Mouse (Mus musculus): ENCODE measurements at regions not wholly inside any gene's neighbourhood (a gene's known extent, or its start where the extent isn't known, plus 50 kb on each side); places are given as distances from the start of the nearest gene placed in this dataset.
"Not testable (repeated sequence)": the region's sequence is repeated elsewhere in the genome, so short reads cannot be mapped to it uniquely, and the experiment has no call there.

GRCm38 (mm10) chr14:71609698-71610301 is 881.8 kb downstream of the Gm9195 start:
- no peak for DNase-seq

GRCm38 (mm10) chr14:71603710-71604109 is 887.9 kb downstream of the Gm9195 start:
- no peak for DNase-seq

- DNase-seq: no peak
Measured at GRCm38 (mm10) chr14:71597859-71598258, 893.8 kb downstream of the Gm9195 start.

GRCm38 (mm10) chr14:71588694-71589240 is 902.9 kb downstream of the Gm9195 start:
- DNase-seq: no peak

- DNase-seq: no peak
Measured at GRCm38 (mm10) chr14:71588006-71588405, 903.6 kb downstream of the Gm9195 start.

GRCm38 (mm10) chr14:71564816-71565215 is 926.8 kb downstream of the Gm9195 start:
- DNase-seq: no peak

- no peak for DNase-seq
Measured at GRCm38 (mm10) chr14:71561906-71562305, 929.7 kb downstream of the Gm9195 start.

- not testable (repeated sequence) for DNase-seq
Measured at GRCm38 (mm10) chr14:71554324-71554723, 937.3 kb downstream of the Gm9195 start.

GRCm38 (mm10) chr14:71543580-71543979 is 943.9 kb upstream of the Fam160b2 start:
- DNase-seq: no peak

- DNase-seq: no peak
Measured at GRCm38 (mm10) chr14:71532074-71532659, 932.5 kb upstream of the Fam160b2 start.

- DNase-seq: no peak
Measured at GRCm38 (mm10) chr14:71531298-71531697, 931.7 kb upstream of the Fam160b2 start.

GRCm38 (mm10) chr14:71530421-71530820 is 930.8 kb upstream of the Fam160b2 start:
- no peak for DNase-seq

GRCm38 (mm10) chr14:71518541-71518940 is 918.9 kb upstream of the Fam160b2 start:
- DNase-seq: no peak

- no peak for DNase-seq
Measured at GRCm38 (mm10) chr14:71500851-71501250, 901.2 kb upstream of the Fam160b2 start.

- DNase-seq: no peak
Measured at GRCm38 (mm10) chr14:71491201-71491600, 891.6 kb upstream of the Fam160b2 start.

GRCm38 (mm10) chr14:71486176-71486970 is 886.7 kb upstream of the Fam160b2 start:
- no peak for DNase-seq

GRCm38 (mm10) chr14:71475656-71476055 is 876.0 kb upstream of the Fam160b2 start:
- no peak for DNase-seq

GRCm38 (mm10) chr14:71473907-71474306 is 874.3 kb upstream of the Fam160b2 start:
- DNase-seq: no peak

GRCm38 (mm10) chr14:71432364-71432763 is 832.7 kb upstream of the Fam160b2 start:
- no peak for DNase-seq

Measured in kidney, adult 18-20 months (tissue).